Mouse (Mus musculus): ENCODE results near the gene Fam126b. TPM values are rescaled to one million over a fixed set of nuclear protein-coding genes. Genes with fewer than 3 reads are reported as not detected.
"Not testable (repeated sequence)": the region's sequence is repeated elsewhere in the genome, so short reads cannot be mapped to it uniquely, and the experiment has no call there.

Gene Fam126b
- 100 to 1,000 TPM; 106 to 108 TPM for total RNA-seq (2021)
- long read RNA-seq, experiment 1, full-length matches to known transcripts, result 20 of 34 reads
- long read RNA-seq, experiment 1, partial matches to known transcripts, result 5 of 34 reads
- long read RNA-seq, experiment 1, other reads (novel, unspliced or antisense), result 9 of 34 reads
- long read RNA-seq, experiment 2, full-length matches to known transcripts, result 9 of 16 reads
- long read RNA-seq, experiment 2, partial matches to known transcripts, result 1 of 16 reads
- long read RNA-seq, experiment 2, other reads (novel, unspliced or antisense), result 6 of 16 reads

DNA sequence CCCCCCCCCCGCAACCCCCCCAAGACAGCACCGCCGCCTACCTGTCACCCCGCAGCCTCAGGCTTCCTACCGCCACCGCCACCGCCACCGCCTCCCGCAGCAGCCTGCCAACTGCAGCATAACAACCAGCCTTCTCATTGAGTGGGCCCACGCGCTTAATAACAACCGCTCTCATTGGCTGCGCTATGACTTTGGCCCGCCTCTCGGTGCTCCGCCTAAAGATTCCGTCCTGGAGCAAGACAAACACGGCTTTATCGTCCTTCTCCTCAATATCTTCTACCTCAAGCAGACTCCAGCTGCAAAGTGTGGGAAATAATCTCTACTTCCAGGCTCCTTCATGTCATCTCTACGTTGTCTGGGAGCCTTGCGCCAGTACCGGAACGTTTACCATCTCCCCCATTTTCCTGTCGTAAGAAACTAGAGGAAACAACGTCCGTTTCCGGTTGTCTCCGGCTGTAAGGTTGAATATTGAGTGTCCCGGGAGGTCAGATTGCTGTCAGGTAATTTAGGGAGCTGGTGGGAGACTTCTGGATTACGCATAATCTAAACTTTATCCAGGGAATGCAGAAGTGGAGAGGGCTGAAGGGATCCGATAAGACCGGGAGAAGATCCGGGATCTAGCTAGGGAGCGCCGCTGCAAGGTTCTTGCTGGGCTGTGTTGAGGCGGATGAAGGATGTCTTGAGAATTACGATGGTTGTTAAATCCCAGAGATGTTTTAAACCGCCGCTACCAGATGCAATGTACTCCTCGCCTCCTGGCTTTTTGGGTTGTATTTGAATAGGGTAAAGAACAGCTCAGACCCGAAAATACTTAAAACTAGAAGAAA, at the start of gene Fam126b, which contains the start of gene Ndufb3:
Gene Fam126b, minus strand, starts transcription at position 153 of the 827 bp plus-strand sequence.
Gene Ndufb3, plus strand, starts transcription at position 214 of the 827 bp plus-strand sequence.
- peak; percentile 92 to 94 for DNase-seq (ENCODE audit: low spot score in 2 of 2)
- intact Hi-C loops (cut with DNase I), result loop anchor here (5.0 to 10.0 kb wide), 2 partner anchors 88 to 156 kb away; no protein-coding TSS in a partner anchor

DNA sequence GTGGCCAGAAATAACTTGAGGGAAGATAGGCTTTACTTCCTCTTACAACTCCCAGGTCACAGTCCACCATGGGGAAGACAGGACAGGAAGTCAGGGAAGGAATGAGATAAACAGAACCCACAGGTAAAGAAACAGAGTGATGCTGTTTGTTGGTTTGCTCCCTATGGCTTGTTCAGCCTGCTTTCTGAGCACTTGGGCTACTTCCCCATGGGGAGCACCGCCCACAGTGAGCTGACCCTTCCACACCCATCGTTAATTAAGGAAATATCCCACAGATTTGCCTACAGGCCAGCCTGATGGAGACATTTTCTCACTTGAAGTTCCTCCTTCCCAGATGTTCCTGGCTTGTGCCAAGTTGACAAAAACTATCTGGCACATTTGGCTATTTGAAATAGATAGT, 42.7 kb upstream of the Fam126b start:
- DNase-seq (ENCODE audit: low spot score in 2 of 2); intact Hi-C loops (cut with DNase I): not testable (repeated sequence)

DNA sequence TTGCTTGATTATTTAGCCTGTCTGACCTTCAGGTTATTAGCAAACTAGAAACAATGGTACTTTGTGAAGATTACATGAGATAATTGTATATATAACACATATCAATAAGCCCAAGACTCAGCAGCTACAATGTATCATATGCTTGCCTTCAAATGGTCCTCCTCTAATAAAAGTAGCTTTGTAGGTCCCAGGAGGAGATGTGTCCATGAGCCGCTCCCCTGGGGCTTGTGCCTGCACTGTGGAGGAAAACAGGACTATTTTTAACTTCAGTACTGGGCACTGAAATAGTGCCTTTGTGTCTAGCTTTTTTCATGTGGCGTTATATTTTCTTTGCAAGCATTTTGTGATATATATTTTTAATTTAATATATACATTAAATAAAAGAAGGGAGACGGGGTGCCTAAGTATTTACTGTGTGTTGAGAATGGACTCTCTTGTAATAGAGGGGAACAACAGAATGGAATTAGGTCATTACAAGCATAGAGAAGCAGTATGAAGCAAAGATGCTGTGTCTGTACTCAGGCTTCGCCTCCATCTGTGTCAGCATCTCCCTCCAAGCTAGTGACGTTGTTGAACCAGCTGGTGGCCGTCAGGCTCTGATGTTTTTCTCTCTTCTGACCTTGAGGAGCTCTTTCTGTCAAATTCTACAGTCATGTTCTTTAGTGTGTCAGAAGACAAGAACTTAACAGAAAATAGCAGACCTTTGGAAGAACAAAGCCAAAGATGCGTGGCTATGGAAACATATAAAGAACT, 36.0 kb upstream of the Fam126b start:
- intact Hi-C loops (cut with DNase I), result no loop called here
- peak in 1 of 2 experiments; percentile 26 for DNase-seq (ENCODE audit: low spot score in 2 of 2)

GRCm38 (mm10) chr1:58621251-58621650, 35.1 kb upstream of the Fam126b start:
- intact Hi-C loops (cut with DNase I), result no loop called here
- DNase-seq (ENCODE audit: low spot score in 2 of 2), result no peak

GRCm38 (mm10) chr1:58618766-58619165, 32.6 kb upstream of the Fam126b start:
- intact Hi-C loops (cut with DNase I), result no loop called here
- no peak for DNase-seq (ENCODE audit: low spot score in 2 of 2)

GRCm38 (mm10) chr1:58617978-58618668, 32.0 kb upstream of the Fam126b start:
- DNase-seq (ENCODE audit: low spot score in 2 of 2), result no peak
- intact Hi-C loops (cut with DNase I), result no loop called here

- DNase-seq (ENCODE audit: low spot score in 2 of 2), result peak in 1 of 2 experiments; percentile 23
- intact Hi-C loops (cut with DNase I), result no loop called here
Measured at GRCm38 (mm10) chr1:58617076-58617475, 31.0 kb upstream of the Fam126b start.

GRCm38 (mm10) chr1:58616176-58616575, 30.1 kb upstream of the Fam126b start:
- intact Hi-C loops (cut with DNase I), result no loop called here

DNA sequence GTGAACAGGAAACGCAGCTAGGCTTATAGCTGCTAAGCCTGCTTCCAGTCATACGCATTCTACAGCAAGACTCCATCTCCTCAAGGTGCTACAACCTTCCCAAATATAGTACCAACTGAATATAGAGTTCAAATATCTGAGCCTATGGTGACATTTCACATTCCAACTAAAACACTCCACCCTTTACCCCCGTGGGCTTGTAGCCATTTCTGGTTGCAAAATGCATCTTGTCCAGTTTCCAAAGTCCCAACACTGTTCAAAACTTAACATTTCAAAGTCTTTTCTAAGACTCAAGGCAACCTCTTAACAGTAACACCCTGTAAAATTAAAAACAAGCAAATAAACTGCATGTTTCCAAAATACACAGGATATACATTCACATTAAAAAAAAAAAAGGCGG, 29.0 kb upstream of the Fam126b start:
- intact Hi-C loops (cut with DNase I), result no loop called here
- no peak for DNase-seq (ENCODE audit: low spot score in 2 of 2)

More at GRCm38 (mm10) chr1:58616176-58616575, 30.1 kb upstream of the Fam126b start:
- DNase-seq (ENCODE audit: low spot score in 2 of 2), result no peak

GRCm38 (mm10) chr1:58614424-58614823, 28.3 kb upstream of the Fam126b start:
- intact Hi-C loops (cut with DNase I), result no loop called here

DNA sequence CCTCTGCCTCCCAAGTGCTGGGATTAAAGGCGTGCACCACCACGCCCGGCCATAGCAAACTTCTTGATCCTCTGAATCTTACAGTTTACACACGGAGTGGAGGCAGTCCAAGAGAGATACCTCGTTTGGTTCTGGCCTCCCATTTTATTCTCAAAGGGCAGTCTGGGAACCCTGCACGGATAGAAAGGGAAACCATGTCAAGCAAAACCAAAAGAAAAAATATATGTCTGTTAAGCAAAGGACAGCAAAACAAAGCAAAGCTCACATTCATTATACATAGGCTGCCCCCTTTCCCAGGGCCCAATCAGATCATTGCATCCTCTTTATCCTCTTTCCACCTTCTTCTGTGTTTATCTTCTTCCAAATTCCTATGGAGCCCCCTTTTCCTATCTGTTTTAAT, 27.7 kb upstream of the Fam126b start:
- intact Hi-C loops (cut with DNase I), result no loop called here
- DNase-seq (ENCODE audit: low spot score in 2 of 2), result peak in 1 of 2 experiments; percentile 35

More at GRCm38 (mm10) chr1:58614424-58614823, 28.3 kb upstream of the Fam126b start:
- peak; percentile 33 to 62 for DNase-seq (ENCODE audit: low spot score in 2 of 2)

- intact Hi-C loops (cut with DNase I), result no loop called here
- DNase-seq (ENCODE audit: low spot score in 2 of 2), result no peak
Measured at GRCm38 (mm10) chr1:58610611-58611010, 24.5 kb upstream of the Fam126b start.

- no peak for DNase-seq (ENCODE audit: low spot score in 2 of 2)
- intact Hi-C loops (cut with DNase I), result no loop called here
Measured at GRCm38 (mm10) chr1:58610166-58610565, 24.0 kb upstream of the Fam126b start.

- DNase-seq (ENCODE audit: low spot score in 2 of 2); intact Hi-C loops (cut with DNase I): not testable (repeated sequence)
Measured at GRCm38 (mm10) chr1:58609591-58609990, 23.5 kb upstream of the Fam126b start.

DNA sequence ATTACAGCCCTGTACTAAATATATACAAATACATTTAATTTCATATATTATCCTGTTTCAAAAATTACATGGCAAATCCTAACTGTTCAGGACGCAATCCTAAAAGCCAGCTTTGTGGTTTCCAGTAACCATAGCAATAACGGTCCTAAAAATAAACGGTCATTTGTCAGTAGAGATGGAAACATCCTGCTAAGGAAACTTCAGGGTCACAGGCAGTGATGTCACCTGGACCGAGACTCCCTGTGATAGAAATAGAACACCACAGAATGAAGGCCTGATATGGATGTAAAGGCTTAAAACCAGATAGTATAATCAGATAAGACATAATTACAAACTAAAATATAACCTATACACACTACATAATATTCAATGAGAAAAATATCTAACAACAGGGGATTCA, 17.6 kb upstream of the Fam126b start:
- no peak for DNase-seq (ENCODE audit: low spot score in 2 of 2)
- intact Hi-C loops (cut with DNase I), result no loop called here

DNA sequence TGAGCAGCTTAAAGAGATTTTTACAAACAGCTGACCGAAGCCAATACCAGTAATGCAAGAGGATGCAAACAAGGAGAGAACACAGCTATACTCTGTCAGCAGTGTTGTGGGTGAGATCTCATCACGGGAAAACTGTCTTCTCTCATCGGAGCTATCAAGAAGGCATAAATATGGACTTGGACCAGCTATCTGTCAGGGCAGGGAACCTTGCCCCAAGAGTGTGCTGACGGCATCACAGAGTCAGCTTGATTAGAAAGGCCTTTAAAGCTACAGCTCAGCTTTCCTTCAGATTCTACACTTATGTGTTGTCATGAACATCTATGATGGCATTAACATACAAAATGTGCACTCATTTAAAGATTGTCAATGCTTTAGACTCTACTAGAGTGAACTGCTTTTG, 16.6 kb upstream of the Fam126b start:
- no peak for DNase-seq (ENCODE audit: low spot score in 2 of 2)
- intact Hi-C loops (cut with DNase I), result no loop called here

- intact Hi-C loops (cut with DNase I), result loop anchor here (5.0 to 10.0 kb wide), 2 partner anchors 87 to 155 kb away; no protein-coding TSS in a partner anchor
- no peak for DNase-seq (ENCODE audit: low spot score in 2 of 2)
Measured at GRCm38 (mm10) chr1:58587491-58587890, 1.4 kb upstream of the Fam126b start.

DNA sequence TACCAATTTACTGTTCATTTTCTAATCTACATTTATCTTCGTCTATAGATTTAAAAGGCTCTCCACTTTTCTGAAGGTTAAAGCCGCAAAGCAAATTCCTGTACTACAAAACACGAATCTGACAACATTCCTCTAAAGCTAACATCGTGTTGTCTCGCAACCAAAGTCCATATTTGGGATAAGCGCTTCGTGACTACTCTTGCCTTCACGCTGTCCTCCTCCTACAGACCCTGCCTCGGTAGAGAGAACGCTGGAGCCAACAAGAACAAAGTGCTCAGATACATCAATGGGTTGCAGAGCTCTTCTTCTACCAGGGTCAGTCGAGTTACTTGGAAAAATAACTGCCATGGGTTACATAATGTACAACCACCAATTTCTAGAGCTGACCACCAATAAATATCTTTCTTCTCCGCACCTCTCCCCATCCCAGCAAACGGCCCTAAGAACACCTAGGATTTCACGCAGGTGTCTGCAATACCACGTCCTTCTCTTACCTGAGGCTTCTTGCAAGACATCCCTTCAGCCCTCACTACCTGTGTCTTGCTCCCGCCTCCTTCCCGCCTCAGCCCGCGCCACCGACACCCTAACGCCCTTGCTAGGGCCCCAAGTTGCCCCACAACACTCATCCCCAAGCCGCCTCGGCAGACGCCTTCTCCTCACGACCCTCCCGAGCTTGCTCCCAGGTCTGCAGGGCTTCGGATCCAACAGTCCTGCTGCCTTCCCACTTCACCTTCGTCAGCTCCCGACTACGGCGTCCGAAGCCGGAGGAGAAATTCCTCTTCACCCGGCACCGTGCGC, 551 bp downstream of the Fam126b start:
- intact Hi-C loops (cut with DNase I), result loop anchor here (5.0 to 10.0 kb wide), 2 partner anchors 89 to 157 kb away; no protein-coding TSS in a partner anchor

More for the DNA sequence above, 551 bp downstream of the Fam126b start:
- DNase-seq (ENCODE audit: low spot score in 2 of 2), result peak; percentile 19 to 58
